Mouse (Mus musculus) neutrophil, adult 5-6 weeks (primary cell): ENCODE data around the gene Trip13. TPM values are rescaled to one million over a fixed set of nuclear protein-coding genes. Genes with fewer than 3 reads are reported as not detected.

Source experiments
- ATAC-seq: fragments of 151-379, 151-347 bp; 2 replicates; pipeline ENCODE4 v1.8.0; 2017; ENCODE audit warnings: mild to moderate bottlenecking, moderate TSS enrichment; ENCODE audit not compliant: insufficient number of reproducible peaks, poor library complexity, low FRiP score, severe bottlenecking; ENCODE audit errors: extremely low read depth
- total RNA-seq: library from RNA; stranded (forward); fragments of 200-1000 nt; gene quantifications from 2 replicates; pipeline ENCODE4 v1.2.3, GENCODE M21; 2017

The Trip13 gene
- 1.4 and 3.1 TPM in 2 replicates for total RNA-seq

DNA sequence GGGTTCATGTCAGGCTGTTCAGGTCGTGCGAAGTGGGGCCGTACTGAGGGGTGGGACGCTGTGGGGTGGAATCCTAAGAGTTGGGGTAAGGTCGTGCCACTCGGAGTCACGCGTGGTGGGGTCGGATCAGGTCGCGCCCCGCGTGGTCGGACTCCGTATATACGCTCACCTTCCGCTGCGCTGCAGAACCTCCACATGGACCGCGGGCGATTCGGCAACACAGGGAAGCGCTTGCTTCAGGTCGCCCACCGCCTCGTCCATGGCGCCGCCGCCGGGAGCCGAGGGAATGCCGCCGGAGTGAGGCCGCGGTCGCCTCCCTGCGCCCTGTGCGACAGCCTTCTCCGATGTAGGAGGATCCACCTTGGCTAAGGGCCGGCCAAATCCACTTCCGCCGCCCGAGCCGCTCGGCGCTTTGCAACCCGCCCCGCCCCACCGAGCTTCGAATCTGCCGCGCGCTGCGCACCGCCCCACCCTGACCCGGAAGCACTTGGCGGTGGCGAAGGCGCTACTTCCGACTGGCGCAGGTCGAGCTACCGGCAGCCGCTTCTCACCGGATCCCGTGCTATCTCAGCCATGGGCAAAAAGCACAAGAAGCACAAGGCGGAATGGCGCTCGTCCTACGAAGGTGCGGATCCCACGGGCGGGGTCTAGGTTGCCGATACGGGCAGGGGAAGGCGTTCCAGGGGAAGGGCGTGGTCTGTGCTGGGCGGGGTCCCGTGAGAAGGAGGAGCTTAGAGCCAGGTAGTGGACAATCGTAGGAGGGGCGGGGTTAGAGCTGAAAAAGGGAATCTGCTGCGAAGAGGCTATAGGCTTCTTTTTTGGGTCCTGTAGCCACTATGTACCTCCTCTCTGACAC, at the start of gene Trip13, which contains the start of gene Brd9:
Gene Trip13 (minus strand): TSS at position 464 of the 856 bp plus-strand sequence.
Gene Brd9 (plus strand): TSS at position 491 of the 856 bp plus-strand sequence.
- ATAC-seq, result peak; percentile 89

DNA sequence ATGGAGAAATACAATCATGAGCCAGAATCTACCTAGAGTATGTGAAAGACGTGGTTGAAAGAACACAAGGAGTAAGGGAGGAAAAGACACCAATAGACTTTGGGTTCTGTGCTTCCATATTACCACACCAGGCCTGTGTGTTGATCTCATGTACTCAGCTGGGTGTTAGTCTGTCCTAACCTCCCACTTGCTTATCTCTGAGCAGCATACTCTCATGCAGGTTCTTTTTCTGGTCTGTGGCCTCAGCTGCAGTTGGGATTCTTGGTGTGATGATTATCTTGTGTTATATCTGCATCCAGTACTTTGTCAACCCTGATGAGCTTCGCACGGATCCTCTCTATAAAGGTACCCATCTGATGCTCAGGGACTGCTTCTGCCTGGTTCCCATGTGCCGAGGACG, 39.4 kb upstream of the Trip13 start:
- no peak for ATAC-seq

DNA sequence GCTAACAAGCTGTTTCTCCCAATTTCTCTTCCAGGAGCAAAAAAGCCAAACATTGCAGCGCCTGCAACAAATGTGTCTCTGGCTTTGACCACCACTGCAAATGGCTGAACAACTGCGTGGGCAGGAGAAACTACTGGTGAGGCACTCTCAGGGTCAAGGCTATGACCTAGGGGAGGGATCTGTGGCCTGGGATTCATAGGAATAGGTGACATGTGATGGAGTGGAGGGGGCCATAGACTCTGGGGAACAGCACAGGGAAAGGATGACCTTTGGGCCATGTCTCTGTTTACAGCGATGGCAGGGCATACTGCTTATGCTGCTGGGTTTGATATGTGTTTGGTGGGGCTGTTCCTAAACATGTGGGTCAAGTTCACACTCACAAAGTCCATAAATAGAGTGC, 36.9 kb upstream of the Trip13 start:
- ATAC-seq, result no peak

DNA sequence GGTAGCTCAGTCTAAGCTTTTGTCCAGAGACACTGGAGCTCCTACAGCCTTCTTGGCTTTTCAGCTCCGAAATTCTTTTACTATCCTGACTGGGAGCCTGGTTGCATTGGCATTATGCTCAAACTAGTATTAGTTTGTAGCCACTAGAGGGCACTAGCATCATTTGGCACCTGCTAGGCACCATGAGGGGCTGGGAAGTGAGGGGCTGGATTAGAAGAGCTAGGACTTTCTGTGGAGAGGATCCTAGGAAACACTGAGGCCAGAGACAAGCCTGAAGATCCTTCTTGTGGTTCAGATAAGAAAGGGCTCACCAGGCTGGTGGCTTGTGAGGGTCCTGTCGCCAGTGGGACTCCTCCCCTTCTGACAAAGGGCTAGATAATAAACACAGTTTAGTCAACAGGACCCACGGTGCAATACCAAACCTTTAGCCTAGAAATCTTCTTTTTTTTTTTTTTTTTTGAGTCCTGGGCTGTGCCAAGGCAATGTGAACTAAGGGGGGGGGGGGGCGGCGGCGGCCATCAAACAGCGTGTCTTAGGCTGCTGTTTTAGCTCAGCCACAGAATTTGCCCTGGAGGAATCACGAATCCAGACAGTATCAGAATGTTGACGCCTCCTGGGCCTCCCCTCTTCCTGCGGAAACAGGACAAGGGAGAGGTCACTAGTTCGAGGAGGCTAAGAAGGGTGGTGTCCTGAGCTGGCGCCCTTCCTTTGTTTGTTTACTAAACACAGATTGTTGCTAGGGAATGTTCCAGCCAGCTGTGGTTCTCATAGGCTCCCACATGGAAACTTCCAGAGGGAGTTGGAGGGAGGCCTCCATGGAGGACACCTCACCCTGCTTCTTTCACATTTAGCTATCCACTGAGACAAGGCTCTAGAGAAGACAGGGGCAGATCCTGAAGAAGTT, 33.2 kb upstream of the Trip13 start:
- no peak for ATAC-seq

DNA sequence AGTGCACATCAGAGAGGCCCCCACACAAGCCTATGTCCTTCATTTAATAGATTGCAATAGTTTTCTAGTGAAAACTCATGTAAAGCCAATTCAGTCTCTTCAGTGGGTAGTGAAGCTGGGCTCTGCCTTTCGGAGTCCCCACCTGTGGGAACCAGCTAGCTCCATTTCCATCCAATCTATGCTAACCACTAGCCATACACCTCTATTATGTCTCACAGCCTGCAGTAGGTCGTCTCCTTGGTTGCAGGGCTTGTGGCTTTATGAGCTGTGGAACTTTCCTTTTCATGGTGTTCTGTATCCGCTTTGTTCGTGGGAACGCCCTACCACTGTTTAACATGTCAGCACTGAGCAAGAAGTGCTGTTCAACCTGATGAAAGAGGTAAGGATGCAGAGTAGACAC, 26.0 kb upstream of the Trip13 start, which contains the start of gene Zdhhc11:
Gene Zdhhc11 (plus strand): TSS at position 301 of the 400 bp plus-strand sequence.
- ATAC-seq, result no peak

DNA sequence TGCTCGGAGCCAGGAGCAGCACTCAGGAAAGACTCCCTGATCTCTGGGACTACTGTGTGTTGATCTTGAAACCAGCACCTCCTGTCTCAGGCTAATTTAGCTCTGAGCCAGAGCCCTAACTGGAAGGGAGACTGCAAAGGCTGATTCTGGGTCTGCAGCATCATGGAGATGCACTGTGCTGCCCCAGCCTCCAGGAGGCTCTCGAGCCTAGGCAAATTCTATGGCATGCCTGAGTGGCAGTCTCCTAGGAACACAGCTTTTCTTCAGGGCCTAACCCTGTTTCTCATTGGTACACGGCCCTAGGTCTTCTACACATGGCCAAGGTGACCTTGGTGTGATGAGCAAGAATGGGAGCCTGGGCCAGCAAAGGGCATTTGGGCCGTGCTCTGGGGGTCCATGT, 23.6 kb upstream of the Trip13 start:
- no peak for ATAC-seq

- ATAC-seq, result no peak
These were observed 22.6 kb upstream of the Trip13 start for GRCm38 (mm10) chr13:73960117-73960652.

DNA sequence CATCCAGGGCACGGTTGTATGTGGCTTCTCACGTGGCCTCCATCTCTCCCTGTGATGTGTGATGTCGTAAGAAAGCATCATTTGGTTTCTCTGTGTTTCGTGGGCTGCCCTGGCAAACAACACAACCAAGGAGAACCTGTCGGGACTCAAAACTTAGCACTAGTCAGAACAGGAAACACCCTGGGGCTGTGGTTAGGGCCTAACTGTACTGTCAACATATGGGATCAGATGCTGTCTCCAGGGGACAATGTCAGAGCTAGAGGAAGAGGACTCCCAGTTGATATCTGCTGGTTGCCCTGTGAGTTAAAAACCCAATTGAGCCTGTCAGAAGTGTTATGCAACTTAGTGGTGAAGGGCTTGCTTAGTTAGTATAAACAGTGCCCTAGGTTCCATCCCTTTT, 17.9 kb upstream of the Trip13 start:
- ATAC-seq, result no peak

- ATAC-seq, result no peak
These were observed 17.1 kb upstream of the Trip13 start for GRCm38 (mm10) chr13:73954666-73955065.

DNA sequence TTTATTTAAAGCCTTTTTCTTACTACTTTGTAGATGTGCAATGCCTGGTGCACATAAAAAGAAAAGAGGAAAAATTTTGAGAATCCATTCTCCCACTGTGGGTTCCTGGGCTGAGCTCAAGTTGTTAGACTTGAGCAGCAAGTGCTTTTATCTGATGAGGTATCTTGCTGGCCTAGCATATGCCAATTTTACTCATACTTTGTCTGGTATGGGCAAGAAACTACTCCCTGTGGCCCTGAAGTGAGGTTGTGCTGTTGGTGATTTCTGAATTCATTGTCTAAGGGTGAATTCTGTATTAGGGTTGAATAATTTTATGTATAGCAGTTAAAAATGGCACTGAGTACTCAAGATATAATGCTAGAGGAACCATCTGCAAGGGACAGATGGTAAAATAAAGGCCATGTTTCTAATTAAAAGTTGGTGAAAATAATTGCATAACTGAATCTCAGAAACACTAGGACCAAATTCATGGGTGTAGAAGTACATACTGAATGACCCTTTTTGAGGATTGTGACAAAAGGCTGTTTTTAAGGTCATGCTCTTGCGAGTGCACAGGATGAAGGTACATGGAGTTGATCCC, 16.1 kb upstream of the Trip13 start:
- ATAC-seq, result no peak

DNA sequence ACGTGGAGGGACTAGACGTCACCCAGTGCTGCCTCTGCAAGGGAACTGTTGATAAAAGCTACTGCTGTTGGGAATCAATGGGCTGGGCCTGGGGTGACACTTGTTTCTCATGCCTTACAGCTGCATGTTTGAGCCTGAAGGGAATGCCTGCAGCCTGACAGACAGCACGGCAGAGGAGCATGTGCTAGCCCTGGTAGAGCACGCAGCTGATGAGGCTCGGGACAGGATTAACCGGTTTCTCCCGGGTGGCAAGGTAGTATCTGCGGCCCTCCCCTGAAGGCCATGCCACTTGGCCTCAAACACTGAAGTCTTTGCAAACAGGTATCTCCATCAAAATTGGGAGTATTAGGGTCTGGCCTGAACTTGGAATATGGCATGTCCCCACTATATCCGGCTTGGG, 7.0 kb upstream of the Trip13 start:
- ATAC-seq, result no peak

DNA sequence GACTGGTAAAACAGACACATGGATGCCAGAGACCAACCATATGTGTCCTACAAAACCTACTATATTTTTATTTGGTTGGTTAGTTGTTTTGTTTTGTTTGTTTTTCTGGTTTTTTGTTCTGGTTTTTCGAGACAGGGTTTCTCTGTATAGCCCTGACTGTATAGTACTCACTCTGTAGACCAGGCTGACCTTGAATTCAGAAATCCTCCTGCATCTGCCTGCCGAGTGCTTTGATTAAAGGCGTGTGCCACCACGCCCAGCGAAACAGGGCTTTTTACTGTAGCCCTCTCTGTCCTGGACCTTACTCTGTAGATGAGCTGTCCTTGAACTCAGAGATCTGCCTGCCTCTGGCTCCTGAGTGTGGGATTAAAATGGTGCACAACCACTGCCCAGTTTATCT, 1.5 kb upstream of the Trip13 start:
- ATAC-seq, result no peak

DNA sequence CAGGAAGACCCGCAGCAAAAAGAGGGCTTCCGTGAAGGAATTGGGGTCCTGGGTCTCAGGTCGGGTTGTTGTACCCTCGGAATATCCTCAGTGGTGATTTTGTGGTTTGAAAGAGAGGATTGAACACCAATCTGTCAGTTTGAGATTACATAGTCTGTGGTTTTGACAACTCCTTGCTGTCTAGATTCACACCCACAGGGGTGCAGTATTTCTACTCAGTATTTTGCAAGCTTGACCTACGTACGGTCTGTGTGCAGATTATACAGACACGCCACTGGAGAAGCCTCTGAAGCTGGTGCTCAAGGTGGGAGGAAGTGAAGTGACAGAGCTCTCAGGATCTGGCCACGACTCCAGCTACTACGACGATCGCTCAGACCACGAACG, 585 bp upstream of the Trip13 start:
- peak; percentile 13; the same call in 1 of the 2 replicates for ATAC-seq

DNA sequence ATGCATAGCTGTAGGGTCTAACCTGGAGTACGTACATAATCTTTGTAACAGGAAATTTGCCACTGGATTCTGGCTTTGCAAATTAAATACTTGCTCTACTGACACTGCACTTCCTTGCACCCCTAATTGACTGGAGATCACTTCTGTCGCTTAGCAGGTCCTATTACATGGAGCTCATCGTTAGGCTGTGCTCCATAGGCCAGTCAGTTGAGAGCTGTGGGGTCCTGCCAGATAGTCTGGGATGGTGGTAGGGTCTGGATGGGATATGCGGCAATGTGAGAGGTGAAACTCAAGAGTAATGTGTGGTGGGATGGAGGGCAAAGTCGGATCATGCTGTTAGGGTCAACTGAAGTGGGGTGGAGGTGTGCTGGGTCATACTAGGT, 655 bp downstream of the Trip13 start:
- no peak for ATAC-seq

- ATAC-seq, result no peak
These were observed 5.4 kb downstream of the Trip13 start for GRCm38 (mm10) chr13:73932201-73932600.

- no peak for ATAC-seq
These were observed 24.5 kb downstream of the Trip13 start for GRCm38 (mm10) chr13:73913066-73913465.

GRCm38 (mm10) chr13:73907683-73908412, 29.7 kb downstream of the Trip13 start:
- ATAC-seq, result no peak; the same call in 1 of the 2 replicates

- no peak for ATAC-seq
These were observed 30.4 kb downstream of the Trip13 start for GRCm38 (mm10) chr13:73907136-73907535.
